ENCODE assay signal across 7 mouse cellular contexts in genomic region chr17:70989430-70989829, GRCm38 (mm10). TPM values are rescaled to one million over a fixed set of nuclear protein-coding genes. Genes with fewer than 3 reads are reported as not detected.
DNase-seq lines count a peak whose midpoint lies in the region; ATAC-seq lines count a peak whose summit lies in the region.

No protein-coding gene starts in this region.

- H3K27me3 ChIP-seq in neural tube, embryonic 11.5 days (ENCODE audit: control insufficient read depth, insufficient read depth, low read length), result no peaks in the 10 kb centered on the region
- H3K27me3 ChIP-seq in forebrain, embryonic 12.5 days, result no peaks in the 10 kb centered on the region
- H3K27me3 ChIP-seq in liver, embryonic 11.5 days (replicated peaks; ENCODE audit: control insufficient read depth, insufficient read depth, low read length), result no peaks in the 10 kb centered on the region
- H3K27me3 ChIP-seq in stomach, embryonic 14.5 days (ENCODE audit: control insufficient read depth, insufficient read depth, low read length), result no peaks in the 10 kb centered on the region

- ATAC-seq in neural tube, embryonic 11.5 days (ENCODE audit: insufficient read depth, low FRiP score, low TSS enrichment), result no peak
- no peak for ATAC-seq in forebrain, embryonic 12.5 days (ENCODE audit: low FRiP score)
- no peak for ATAC-seq in liver, embryonic 11.5 days (replicated peaks; ENCODE audit: low FRiP score)
- ATAC-seq in stomach, embryonic 14.5 days (ENCODE audit: insufficient number of reproducible peaks, insufficient read depth, low FRiP score, low read depth), result no peak

- no peak for DNase-seq in neural tube, embryonic 11.5 days (ENCODE audit: low spot score)
- DNase-seq in neural tube, embryonic 10.5 days (ENCODE audit: extremely low spot score, low spot score), result no peak
- no peak for DNase-seq in liver, embryonic 11.5 days (ENCODE audit: low spot score)
- DNase-seq in adrenal gland, postnatal 14 days, result no peak
- DNase-seq in cerebellum, adult 11 months, result no peak

- peaks cover 9% of the 10 kb centered on the region for H3K4me1 ChIP-seq in neural tube, embryonic 11.5 days (ENCODE audit: control insufficient read depth, insufficient read depth, low read length)
- H3K4me1 ChIP-seq in forebrain, embryonic 12.5 days, result peaks cover 33% of the 10 kb centered on the region
- peaks cover 21% of the 10 kb centered on the region for H3K4me1 ChIP-seq in liver, embryonic 11.5 days (replicated peaks; ENCODE audit: control insufficient read depth, insufficient read depth, low read length)
- H3K4me1 ChIP-seq in stomach, embryonic 14.5 days (ENCODE audit: control insufficient read depth, insufficient read depth, low read length), result peaks cover 20% of the 10 kb centered on the region

- H3K9me3 ChIP-seq in neural tube, embryonic 11.5 days (ENCODE audit: control insufficient read depth, low read length), result no peaks in the 10 kb centered on the region
- no peaks in the 10 kb centered on the region for H3K9me3 ChIP-seq in forebrain, embryonic 12.5 days
- H3K9me3 ChIP-seq in liver, embryonic 11.5 days (ENCODE audit: control insufficient read depth, low read length), result no peaks in the 10 kb centered on the region
- H3K9me3 ChIP-seq in stomach, embryonic 14.5 days (ENCODE audit: control insufficient read depth, low read depth, low read length), result no peaks in the 10 kb centered on the region

- no peak overlapping the region for H3K27ac ChIP-seq in neural tube, embryonic 11.5 days (ENCODE audit: low read depth, low read length)
- H3K27ac ChIP-seq in forebrain, embryonic 12.5 days, result peak overlapping the region; percentile 95; the same call in 1 of the 2 replicates
- no peak overlapping the region for H3K27ac ChIP-seq in liver, embryonic 11.5 days (ENCODE audit: low read depth, low read length)
- 0 out of 2 replicates have a peak overlapping the region, but pooled peaks have one; percentile 94 for H3K27ac ChIP-seq in stomach, embryonic 14.5 days (ENCODE audit: low read length)

- H3K9ac ChIP-seq in neural tube, embryonic 11.5 days (ENCODE audit: low read length), result peak overlapping the region; percentile 92
- peak overlapping the region; percentile 82 for H3K9ac ChIP-seq in forebrain, embryonic 12.5 days
- peak overlapping the region; percentile 64 for H3K9ac ChIP-seq in liver, embryonic 11.5 days (ENCODE audit: low read depth, low read length)
- peak overlapping the region; percentile 84 for H3K9ac ChIP-seq in stomach, embryonic 14.5 days (replicated peaks; ENCODE audit: low read depth, low read length)

- H3K36me3 ChIP-seq in neural tube, embryonic 11.5 days (ENCODE audit: control insufficient read depth, insufficient read depth, low read length), result no peaks in the 10 kb centered on the region; the same call in 1 of the 2 replicates
- peaks cover 21% of the 10 kb centered on the region for H3K36me3 ChIP-seq in forebrain, embryonic 12.5 days (replicated peaks)
- peaks cover 18% of the 10 kb centered on the region for H3K36me3 ChIP-seq in liver, embryonic 11.5 days (ENCODE audit: control insufficient read depth, insufficient read depth, low read length)
- H3K36me3 ChIP-seq in stomach, embryonic 14.5 days (ENCODE audit: control insufficient read depth, insufficient read depth, low read length), result peaks cover 12% of the 10 kb centered on the region; the same call in 1 of the 2 replicates

- 63% methylated on average over 8 of the region's 8 CpGs for WGBS in neural tube, embryonic 11.5 days
- WGBS in forebrain, embryonic 12.5 days, result 50% methylated on average over 8 of the region's 8 CpGs
- WGBS in liver, embryonic 11.5 days, result 48% methylated on average over 8 of the region's 8 CpGs
- 46% methylated on average over 8 of the region's 8 CpGs for WGBS in stomach, embryonic 14.5 days

- H3K4me3 ChIP-seq in neural tube, embryonic 11.5 days (ENCODE audit: low read depth, low read length), result peak overlapping the region; percentile 88
- H3K4me3 ChIP-seq in forebrain, embryonic 12.5 days (replicated peaks), result peak overlapping the region; percentile 74
- H3K4me3 ChIP-seq in liver, embryonic 11.5 days (ENCODE audit: low read depth, low read length), result peak overlapping the region; percentile 64
- H3K4me3 ChIP-seq in stomach, embryonic 14.5 days (ENCODE audit: low read depth, low read length), result peak overlapping the region; percentile 96

- H3K4me2 ChIP-seq in neural tube, embryonic 11.5 days (ENCODE audit: low read depth), result peak overlapping the region; percentile 72
- H3K4me2 ChIP-seq in forebrain, embryonic 12.5 days, result peak overlapping the region; percentile 73
- peak overlapping the region; percentile 83 for H3K4me2 ChIP-seq in liver, embryonic 11.5 days
- H3K4me2 ChIP-seq in stomach, embryonic 14.5 days (replicated peaks; ENCODE audit: low read depth, low read length), result peak overlapping the region; percentile 67

RNA-seq across cellular contexts. Expression of gene Myom1, which starts 13.0 kb away (rescaled TPM):
- polyA plus RNA-seq in neural tube, embryonic 11.5 days (2014; fragmentation: Nextera tagmentation; extraction: Ambion mirVana), result 4.7 and 6.9 TPM in 2 replicates
- 1.7 and 2.0 TPM in 2 replicates for polyA plus RNA-seq in forebrain, embryonic 12.5 days (2016; fragmentation: Nextera tagmentation; extraction: Ambion mirVana)
- polyA plus RNA-seq in liver, embryonic 11.5 days (2014; fragmentation: Nextera tagmentation; extraction: Ambion mirVana), result 5.8 and 7.3 TPM in 2 replicates
- polyA plus RNA-seq in stomach, embryonic 14.5 days (2014; fragmentation: Nextera tagmentation; extraction: Ambion mirVana), result 16.6 and 20.0 TPM in 2 replicates
- total RNA-seq in adrenal gland, postnatal 14 days (2021), result 4.3 and 8.1 TPM in 2 replicates

RNA-seq across cellular contexts. Expression of gene Myl12a, which starts 13.2 kb away (rescaled TPM):
- 411 and 424 TPM in 2 replicates for polyA plus RNA-seq in neural tube, embryonic 11.5 days (2014; fragmentation: Nextera tagmentation; extraction: Ambion mirVana)
- 265 and 294 TPM in 2 replicates for polyA plus RNA-seq in forebrain, embryonic 12.5 days (2016; fragmentation: Nextera tagmentation; extraction: Ambion mirVana)
- polyA plus RNA-seq in liver, embryonic 11.5 days (2014; fragmentation: Nextera tagmentation; extraction: Ambion mirVana), result 428 and 442 TPM in 2 replicates
- 569 and 588 TPM in 2 replicates for polyA plus RNA-seq in stomach, embryonic 14.5 days (2014; fragmentation: Nextera tagmentation; extraction: Ambion mirVana)
- 311 and 324 TPM in 2 replicates for total RNA-seq in adrenal gland, postnatal 14 days (2021)

Comparison
In these comparisons a context has a peak if more than half of its experiments do, and no peak if none do; other contexts are left out.
1. H3K27ac ChIP-seq: peak in forebrain, embryonic 12.5 days (single experiment) and stomach, embryonic 14.5 days (single experiment); none in neural tube, embryonic 11.5 days (single experiment) and liver, embryonic 11.5 days (single experiment).
2. Peak in every context shown above with its lines, with median percentiles within 50 percentile points of each other: H3K4me2 ChIP-seq, H3K4me3 ChIP-seq and H3K9ac ChIP-seq.